Mouse (Mus musculus) limb, embryonic 13.5 days (tissue): ENCODE measurements around the gene Psmb7. TPM values are rescaled to one million over a fixed set of nuclear protein-coding genes. Genes with fewer than 3 reads are reported as not detected.

ENCODE experiments used
- ATAC-seq: fragments of 200-750 bp; cut with Nextera tagmentation; 2 replicates; pipeline ENCODE4 v1.8.0; 2017; ENCODE audit warnings: low read depth, moderate number of reproducible peaks, moderate TSS enrichment; ENCODE audit not compliant: low FRiP score
- H3K27ac ChIP-seq: fragments of 300-500 bp; sonication (generic); 2 replicates; pipeline ENCODE4 v1.5.1; 2015; ENCODE audit warnings: inconsistent platforms, mild to moderate bottlenecking, moderate library complexity
- H3K27me3 ChIP-seq: fragments of 300-500 bp; sonication (generic); 2 replicates; pipeline ENCODE4 v1.6.1; 2015; ENCODE audit warnings: mild to moderate bottlenecking, inconsistent platforms
- H3K36me3 ChIP-seq: fragments of 300-500 bp; sonication (generic); 2 replicates; pipeline ENCODE4 v1.6.1; 2015; ENCODE audit warnings: inconsistent platforms, mild to moderate bottlenecking, moderate library complexity
- H3K4me1 ChIP-seq: fragments of 300-500 bp; sonication (generic); 2 replicates; pipeline ENCODE4 v1.6.1; 2015; ENCODE audit warnings: inconsistent platforms
- H3K4me2 ChIP-seq: fragments of 300-500 bp; sonication (generic); replicated peaks from 2 replicates; pipeline ENCODE4 v1.6.1; 2015; ENCODE audit warnings: inconsistent platforms, mild to moderate bottlenecking, moderate library complexity
- H3K4me3 ChIP-seq: fragments of 300-500 bp; sonication (generic); 2 replicates; pipeline ENCODE4 v1.5.1; 2015; ENCODE audit warnings: moderate library complexity, mild to moderate bottlenecking, inconsistent platforms
- H3K9ac ChIP-seq: fragments of 300-500 bp; sonication (generic); 2 replicates; pipeline ENCODE4 v1.6.1; 2015; ENCODE audit warnings: mild to moderate bottlenecking, inconsistent platforms
- H3K9me3 ChIP-seq: fragments of 300-500 bp; sonication (generic); 2 replicates; pipeline ENCODE4 v1.6.1; 2016; ENCODE audit warnings: inconsistent platforms
- WGBS: fragments of 180-500 bp; shearing (Covaris S2); methylation state at CpG from one replicate; pipeline ENCODE4 v1.1.7; 2015; 5-methylcytosine and 5-hydroxymethylcytosine counted together
- polyA plus RNA-seq: library from polyadenylated mRNA; unstranded; fragments of >200 nt; fragmentation: Nextera tagmentation; extraction: Ambion mirVana; gene quantifications from 2 replicates; pipeline ENCODE4 v1.2.1, GENCODE M21; 2015

Psmb7 gene
- polyA plus RNA-seq, 1 experiment from 2014 or later = 282 TPM

- H3K27me3 ChIP-seq = no peaks in the 10 kb centered on the region
- no peak overlapping the region for H3K27ac ChIP-seq
- H3K4me2 ChIP-seq = no peak overlapping the region
- peaks cover 48% of the 10 kb centered on the region for H3K36me3 ChIP-seq
- no peak overlapping the region for H3K9ac ChIP-seq
- no peak for ATAC-seq
- H3K4me3 ChIP-seq = no peak overlapping the region
- WGBS = 92% methylated on average over 6 of the region's 6 CpGs
- H3K9me3 ChIP-seq = no peaks in the 10 kb centered on the region
- H3K4me1 ChIP-seq = no peaks in the 10 kb centered on the region
These were observed 31.3 kb downstream of the Psmb7 start for GRCm38 (mm10) chr2:38612596-38612995.

- Histone ChIP-seq H3K4me3 (no peak overlapping the region), H3K9ac (no peak overlapping the region), H3K36me3 (peaks cover 49% of the 10 kb centered on the region), H3K9me3 (no peaks in the 10 kb centered on the region), H3K27me3 (no peaks in the 10 kb centered on the region), H3K4me1 (no peaks in the 10 kb centered on the region), H3K4me2 (no peak overlapping the region), H3K27ac (no peak overlapping the region)
- no peak for ATAC-seq
- 90% methylated on average over 2 of the region's 2 CpGs for WGBS
These were observed 33.7 kb downstream of the Psmb7 start for GRCm38 (mm10) chr2:38610161-38610560.

GRCm38 (mm10) chr2:38609310-38609709 is 34.6 kb downstream of the Psmb7 start:
- no peak for ATAC-seq
- WGBS = 89% methylated on average over 11 of the region's 11 CpGs
- Histone ChIP-seq H3K36me3 (peaks cover 49% of the 10 kb centered on the region), H3K27ac (no peak overlapping the region), H3K4me2 (no peak overlapping the region), H3K4me3 (no peak overlapping the region), H3K9ac (no peak overlapping the region), H3K27me3 (no peaks in the 10 kb centered on the region), H3K9me3 (no peaks in the 10 kb centered on the region), H3K4me1 (no peaks in the 10 kb centered on the region)

- no peaks in the 10 kb centered on the region for H3K27me3 ChIP-seq
- H3K9me3 ChIP-seq = no peaks in the 10 kb centered on the region
- H3K36me3 ChIP-seq = peaks cover 49% of the 10 kb centered on the region
- no peak overlapping the region for H3K4me2 ChIP-seq
- H3K27ac ChIP-seq = no peak overlapping the region
- WGBS = 85% methylated on average over 5 of the region's 5 CpGs
- no peak for ATAC-seq
- no peaks in the 10 kb centered on the region for H3K4me1 ChIP-seq
- H3K4me3 ChIP-seq = no peak overlapping the region
- H3K9ac ChIP-seq = no peak overlapping the region
These were observed 35.0 kb downstream of the Psmb7 start for GRCm38 (mm10) chr2:38608831-38609309.

- Histone ChIP-seq H3K4me3 (no peak overlapping the region), H3K27ac (no peak overlapping the region), H3K27me3 (no peaks in the 10 kb centered on the region), H3K9me3 (no peaks in the 10 kb centered on the region), H3K4me1 (peaks cover 9% of the 10 kb centered on the region), H3K36me3 (peaks cover 43% of the 10 kb centered on the region), H3K4me2 (no peak overlapping the region), H3K9ac (no peak overlapping the region)
- WGBS = 70% methylated on average over 1 of the region's 1 CpGs
- no peak for ATAC-seq
These were observed 36.2 kb downstream of the Psmb7 start for GRCm38 (mm10) chr2:38607716-38608115.

- no peak overlapping the region for H3K9ac ChIP-seq
- ATAC-seq = no peak
- no peak overlapping the region for H3K27ac ChIP-seq
- no peaks in the 10 kb centered on the region for H3K9me3 ChIP-seq
- H3K4me1 ChIP-seq = peaks cover 9% of the 10 kb centered on the region
- H3K27me3 ChIP-seq = no peaks in the 10 kb centered on the region
- H3K4me2 ChIP-seq = no peak overlapping the region
- peaks cover 19% of the 10 kb centered on the region for H3K36me3 ChIP-seq
- H3K4me3 ChIP-seq = no peak overlapping the region
These were observed 43.0 kb downstream of the Psmb7 start for GRCm38 (mm10) chr2:38600842-38601241.

GRCm38 (mm10) chr2:38598395-38598794 is 45.5 kb downstream of the Psmb7 start:
- Histone ChIP-seq H3K9ac (no peak overlapping the region), H3K27ac (no peak overlapping the region), H3K27me3 (no peaks in the 10 kb centered on the region), H3K4me2 (no peak overlapping the region), H3K4me3 (no peak overlapping the region), H3K9me3 (no peaks in the 10 kb centered on the region), H3K4me1 (peaks cover 12% of the 10 kb centered on the region), H3K36me3 (peaks cover 24% of the 10 kb centered on the region)
- ATAC-seq = no peak
- 98% methylated on average over 2 of the region's 2 CpGs for WGBS

GRCm38 (mm10) chr2:38597896-38598295 is 46.0 kb downstream of the Psmb7 start:
- Histone ChIP-seq H3K9me3 (no peaks in the 10 kb centered on the region), H3K27ac (no peak overlapping the region), H3K9ac (no peak overlapping the region), H3K4me2 (no peak overlapping the region), H3K4me1 (peaks cover 7% of the 10 kb centered on the region; the same call in 1 of the 2 replicates), H3K27me3 (no peaks in the 10 kb centered on the region), H3K36me3 (peaks cover 24% of the 10 kb centered on the region), H3K4me3 (no peak overlapping the region)
- WGBS = 100% methylated on average over 1 of the region's 1 CpGs
- ATAC-seq = no peak

GRCm38 (mm10) chr2:38594874-38595273 is 49.0 kb downstream of the Psmb7 start:
- 0 out of 2 replicates have a peak, but pooled peaks cover 5% of the 10 kb centered on the region for H3K4me1 ChIP-seq
- 65% methylated on average over 7 of the region's 7 CpGs for WGBS
- H3K36me3 ChIP-seq = peaks cover 25% of the 10 kb centered on the region
- no peaks in the 10 kb centered on the region for H3K9me3 ChIP-seq
- H3K9ac ChIP-seq = no peak overlapping the region
- H3K4me2 ChIP-seq = no peak overlapping the region
- no peaks in the 10 kb centered on the region for H3K27me3 ChIP-seq
- no peak overlapping the region for H3K4me3 ChIP-seq
- H3K27ac ChIP-seq = no peak overlapping the region
- ATAC-seq = no peak

- Histone ChIP-seq H3K9me3 (no peaks in the 10 kb centered on the region), H3K4me1 (0 out of 2 replicates have a peak, but pooled peaks cover 5% of the 10 kb centered on the region), H3K4me3 (no peak overlapping the region), H3K27ac (no peak overlapping the region), H3K36me3 (peaks cover 47% of the 10 kb centered on the region), H3K9ac (no peak overlapping the region), H3K27me3 (no peaks in the 10 kb centered on the region), H3K4me2 (no peak overlapping the region)
- ATAC-seq = no peak
- 70% methylated on average over 6 of the region's 6 CpGs for WGBS
These were observed 52.0 kb downstream of the Psmb7 start for GRCm38 (mm10) chr2:38591751-38592459.

- Histone ChIP-seq H3K9ac (no peak overlapping the region), H3K4me3 (no peak overlapping the region), H3K4me2 (no peak overlapping the region), H3K9me3 (no peaks in the 10 kb centered on the region), H3K27ac (no peak overlapping the region), H3K36me3 (peaks cover 88% of the 10 kb centered on the region), H3K27me3 (no peaks in the 10 kb centered on the region), H3K4me1 (peaks cover 6% of the 10 kb centered on the region; the same call in 1 of the 2 replicates)
- ATAC-seq = no peak
- 75% methylated on average over 6 of the region's 6 CpGs for WGBS
These were observed 57.2 kb downstream of the Psmb7 start for GRCm38 (mm10) chr2:38586733-38587132.

GRCm38 (mm10) chr2:38585379-38585736 is 58.5 kb downstream of the Psmb7 start:
- no peak; the same call in 1 of the 2 replicates for ATAC-seq
- H3K27me3 ChIP-seq = no peaks in the 10 kb centered on the region
- H3K4me1 ChIP-seq = peaks cover 6% of the 10 kb centered on the region; the same call in 1 of the 2 replicates
- no peak overlapping the region for H3K4me3 ChIP-seq
- no peaks in the 10 kb centered on the region for H3K9me3 ChIP-seq
- no peak overlapping the region for H3K9ac ChIP-seq
- H3K27ac ChIP-seq = no peak overlapping the region
- 32% methylated on average over 5 of the region's 5 CpGs for WGBS
- H3K36me3 ChIP-seq = peaks cover 95% of the 10 kb centered on the region
- H3K4me2 ChIP-seq = no peak overlapping the region
